Mouse (Mus musculus): ENCODE measurements at regions not wholly inside any gene's neighbourhood (a gene's known extent, or its start where the extent isn't known, plus 50 kb on each side); places are given as distances from the start of the nearest gene placed in this dataset.

GRCm38 (mm10) chr2:80969354-80969753 is 352.3 kb downstream of the Nup35 start:
- no peaks in the 10 kb centered on the region for H3K9me3 ChIP-seq (ENCODE audit: control insufficient read depth, insufficient read depth, low read depth, low read length)
- H3K4me1 ChIP-seq (ENCODE audit: control insufficient read depth in 2 of 2, insufficient read depth in 2 of 2, low read length in 2 of 2, poor library complexity in 1 of 2), result no peaks in the 10 kb centered on the region
- in situ Hi-C loops (cut with MboI; ENCODE audit: low sequenced_read_pairs in 2 of 2, unreplicated experiment in 2 of 2), result no loop called here
- H3K9ac ChIP-seq (ENCODE audit: insufficient read depth, low read depth, low read length, poor library complexity, severe bottlenecking), result no peak overlapping the region
- H3K4me3 ChIP-seq (ENCODE audit: insufficient read depth in 1 of 2, low read depth in 1 of 2, low read length in 2 of 2, poor library complexity in 1 of 2, severe bottlenecking in 1 of 2), result no peak overlapping the region
- H3K27ac ChIP-seq (ENCODE audit: insufficient read depth, low read depth, low read length, poor library complexity, severe bottlenecking), result no peak overlapping the region
- DNase-seq (ENCODE audit: low read depth, low spot score), result no peak
- TF ChIP-seq ZC3H11A (IDR thresholded peaks at IDR 0.05; ENCODE audit: borderline replicate concordance, low read depth, low read length) (no peak), CHD2 (IDR thresholded peaks at IDR 0.05; ENCODE audit: low read depth, low read length) (no peak), HCFC1 (IDR thresholded peaks at IDR 0.05; ENCODE audit: borderline replicate concordance, insufficient read depth, low read length) (no peak), MAFK (IDR thresholded peaks at IDR 0.05; ENCODE audit: insufficient read depth, low read depth, low read length) (no peak), ZNF384 (IDR thresholded peaks at IDR 0.05; ENCODE audit: low read depth, low read length) (no peak)
- H3K36me3 ChIP-seq (ENCODE audit: control insufficient read depth, insufficient read depth, low read length, poor library complexity, severe bottlenecking), result no peaks in the 10 kb centered on the region

- in situ Hi-C loops (cut with MboI; ENCODE audit: low sequenced_read_pairs in 2 of 2, unreplicated experiment in 2 of 2), result no loop called here
- H3K27ac ChIP-seq (ENCODE audit: insufficient read depth, low read depth, low read length, poor library complexity, severe bottlenecking), result no peak overlapping the region
- no peaks in the 10 kb centered on the region for H3K36me3 ChIP-seq (ENCODE audit: control insufficient read depth, insufficient read depth, low read length, poor library complexity, severe bottlenecking)
- H3K4me3 ChIP-seq (ENCODE audit: insufficient read depth in 1 of 2, low read depth in 1 of 2, low read length in 2 of 2, poor library complexity in 1 of 2, severe bottlenecking in 1 of 2), result no peak overlapping the region
- H3K4me1 ChIP-seq (ENCODE audit: control insufficient read depth in 2 of 2, insufficient read depth in 2 of 2, low read length in 2 of 2, poor library complexity in 1 of 2), result no peaks in the 10 kb centered on the region
- no peaks in the 10 kb centered on the region for H3K9me3 ChIP-seq (ENCODE audit: control insufficient read depth, insufficient read depth, low read depth, low read length)
- TF ChIP-seq MAFK (IDR thresholded peaks at IDR 0.05; ENCODE audit: insufficient read depth, low read depth, low read length) (peak; percentile 73; the same call in 1 of the 2 replicates), ZNF384 (IDR thresholded peaks at IDR 0.05; ENCODE audit: low read depth, low read length) (no peak)
- no peak for DNase-seq (ENCODE audit: low read depth, low spot score)
- H3K9ac ChIP-seq (ENCODE audit: insufficient read depth, low read depth, low read length, poor library complexity, severe bottlenecking), result no peak overlapping the region
These were observed 356.2 kb downstream of the Nup35 start for GRCm38 (mm10) chr2:80973217-80973616.

- in situ Hi-C loops (cut with MboI; ENCODE audit: low sequenced_read_pairs in 2 of 2, unreplicated experiment in 2 of 2), result no loop called here
- Histone ChIP-seq H3K9me3 (ENCODE audit: control insufficient read depth, insufficient read depth, low read depth, low read length) (no peaks in the 10 kb centered on the region), H3K4me3 (ENCODE audit: insufficient read depth in 1 of 2, low read depth in 1 of 2, low read length in 2 of 2, poor library complexity in 1 of 2, severe bottlenecking in 1 of 2) (no peak overlapping the region), H3K4me1 (ENCODE audit: control insufficient read depth in 2 of 2, insufficient read depth in 2 of 2, low read length in 2 of 2, poor library complexity in 1 of 2) (no peaks in the 10 kb centered on the region), H3K36me3 (ENCODE audit: control insufficient read depth, insufficient read depth, low read length, poor library complexity, severe bottlenecking) (no peaks in the 10 kb centered on the region), H3K9ac (ENCODE audit: insufficient read depth, low read depth, low read length, poor library complexity, severe bottlenecking) (no peak overlapping the region), H3K27ac (ENCODE audit: insufficient read depth, low read depth, low read length, poor library complexity, severe bottlenecking) (no peak overlapping the region)
- no peak for TF ChIP-seq ZNF384 (IDR thresholded peaks at IDR 0.05; ENCODE audit: low read depth, low read length)
- no peak for TF ChIP-seq CHD2 (IDR thresholded peaks at IDR 0.05; ENCODE audit: low read depth, low read length)
- TF ChIP-seq MAFK (IDR thresholded peaks at IDR 0.05; ENCODE audit: insufficient read depth, low read depth, low read length), result no peak
- TF ChIP-seq HCFC1 (IDR thresholded peaks at IDR 0.05; ENCODE audit: borderline replicate concordance, insufficient read depth, low read length), result no peak
- no peak for DNase-seq (ENCODE audit: low read depth, low spot score)
These were observed 381.3 kb downstream of the Nup35 start for GRCm38 (mm10) chr2:80998296-80998695.

GRCm38 (mm10) chr2:81007071-81007470 is 390.0 kb downstream of the Nup35 start:
- DNase-seq (ENCODE audit: low read depth, low spot score), result no peak
- H3K4me3 ChIP-seq (ENCODE audit: insufficient read depth in 1 of 2, low read depth in 1 of 2, low read length in 2 of 2, poor library complexity in 1 of 2, severe bottlenecking in 1 of 2), result no peak overlapping the region
- no peak overlapping the region for H3K9ac ChIP-seq (ENCODE audit: insufficient read depth, low read depth, low read length, poor library complexity, severe bottlenecking)
- H3K9me3 ChIP-seq (ENCODE audit: control insufficient read depth, insufficient read depth, low read depth, low read length), result no peaks in the 10 kb centered on the region; the same call in 1 of the 2 replicates
- in situ Hi-C loops (cut with MboI; ENCODE audit: low sequenced_read_pairs in 2 of 2, unreplicated experiment in 2 of 2), result no loop called here
- H3K4me1 ChIP-seq (ENCODE audit: control insufficient read depth in 2 of 2, insufficient read depth in 2 of 2, low read length in 2 of 2, poor library complexity in 1 of 2), result no peaks in the 10 kb centered on the region
- H3K27ac ChIP-seq (ENCODE audit: insufficient read depth, low read depth, low read length, poor library complexity, severe bottlenecking), result no peak overlapping the region
- no peak for TF ChIP-seq MAFK (IDR thresholded peaks at IDR 0.05; ENCODE audit: insufficient read depth, low read depth, low read length)
- TF ChIP-seq HCFC1 (IDR thresholded peaks at IDR 0.05; ENCODE audit: borderline replicate concordance, insufficient read depth, low read length), result no peak
- no peak for TF ChIP-seq ZNF384 (IDR thresholded peaks at IDR 0.05; ENCODE audit: low read depth, low read length)
- no peak for TF ChIP-seq CHD2 (IDR thresholded peaks at IDR 0.05; ENCODE audit: low read depth, low read length)
- no peak for TF ChIP-seq ZC3H11A (IDR thresholded peaks at IDR 0.05; ENCODE audit: borderline replicate concordance, low read depth, low read length)
- H3K36me3 ChIP-seq (ENCODE audit: control insufficient read depth, insufficient read depth, low read length, poor library complexity, severe bottlenecking), result no peaks in the 10 kb centered on the region

GRCm38 (mm10) chr2:81023620-81024019 is 406.6 kb downstream of the Nup35 start:
- H3K9ac ChIP-seq (ENCODE audit: insufficient read depth, low read depth, low read length, poor library complexity, severe bottlenecking), result no peak overlapping the region

More at GRCm38 (mm10) chr2:81023620-81024019, 406.6 kb downstream of the Nup35 start:
- no peak for TF ChIP-seq MAFK (IDR thresholded peaks at IDR 0.05; ENCODE audit: insufficient read depth, low read depth, low read length)
- TF ChIP-seq HCFC1 (IDR thresholded peaks at IDR 0.05; ENCODE audit: borderline replicate concordance, insufficient read depth, low read length), result no peak
- no peak for TF ChIP-seq ZNF384 (IDR thresholded peaks at IDR 0.05; ENCODE audit: low read depth, low read length)
- no peak for TF ChIP-seq ZC3H11A (IDR thresholded peaks at IDR 0.05; ENCODE audit: borderline replicate concordance, low read depth, low read length)
- TF ChIP-seq CHD2 (IDR thresholded peaks at IDR 0.05; ENCODE audit: low read depth, low read length), result no peak
- Histone ChIP-seq H3K9me3 (ENCODE audit: control insufficient read depth, insufficient read depth, low read depth, low read length) (no peaks in the 10 kb centered on the region), H3K4me3 (ENCODE audit: insufficient read depth in 1 of 2, low read depth in 1 of 2, low read length in 2 of 2, poor library complexity in 1 of 2, severe bottlenecking in 1 of 2) (no peak overlapping the region), H3K27ac (ENCODE audit: insufficient read depth, low read depth, low read length, poor library complexity, severe bottlenecking) (no peak overlapping the region), H3K4me1 (ENCODE audit: control insufficient read depth in 2 of 2, insufficient read depth in 2 of 2, low read length in 2 of 2, poor library complexity in 1 of 2) (no peaks in the 10 kb centered on the region), H3K36me3 (ENCODE audit: control insufficient read depth, insufficient read depth, low read length, poor library complexity, severe bottlenecking) (no peaks in the 10 kb centered on the region)
- in situ Hi-C loops (cut with MboI; ENCODE audit: low sequenced_read_pairs in 2 of 2, unreplicated experiment in 2 of 2), result no loop called here
- no peak for DNase-seq (ENCODE audit: low read depth, low spot score)

Data from ES-E14 (cell line).